Mouse (Mus musculus) stomach, embryonic 16.5 days (tissue): ENCODE results near the gene Mob4. TPM values are rescaled to one million over a fixed set of nuclear protein-coding genes. Genes with fewer than 3 reads are reported as not detected.

ENCODE experiments used
- polyA plus RNA-seq: library from polyadenylated mRNA; unstranded; fragments of >200 nt; fragmentation: Nextera tagmentation; extraction: Ambion mirVana; gene quantifications from 2 replicates; pipeline ENCODE4 v1.2.1, GENCODE M21; 2015

Gene Mob4
- polyA plus RNA-seq, 1 experiment from 2014 or later: 153 TPM

Other genes starting within 250 kb of the Mob4 start
- gene Ankrd44, start 204.8 kb upstream of the Mob4 start, polyA plus RNA-seq: 13.8 and 14.5 TPM in 2 replicates
- 263 and 270 TPM in 2 replicates for gene Sf3b1, start 103.8 kb upstream of the Mob4 start, polyA plus RNA-seq
- gene Coq10b, start 78.5 kb upstream of the Mob4 start, polyA plus RNA-seq: 22.0 and 24.4 TPM in 2 replicates
- gene Hspe1, start 43.1 kb upstream of the Mob4 start, polyA plus RNA-seq: 364 and 480 TPM in 2 replicates
- gene Hspd1, start 43.0 kb upstream of the Mob4 start, polyA plus RNA-seq: 382 and 410 TPM in 2 replicates
- 8.4 and 10.6 TPM in 2 replicates for gene Rftn2, start 95.6 kb downstream of the Mob4 start, polyA plus RNA-seq
- 3.9 TPM in 2 replicates for gene Mars2, start 105.9 kb downstream of the Mob4 start, polyA plus RNA-seq
- gene Boll, start 232.2 kb downstream of the Mob4 start, polyA plus RNA-seq: 0.30 and 0.43 TPM in 2 replicates